Mouse (Mus musculus) testis, postnatal 10 days (tissue): ENCODE data around the gene Wdr83.
A peak's percentile ranks its signal among the peaks of the same experiment; 100 is the strongest.
"Not testable (repeated sequence)": the region's sequence is repeated elsewhere in the genome, so short reads cannot be mapped to it uniquely, and the experiment has no call there.

Source experiments
- DNase-seq: peaks from one replicate; pipeline ENCODE4 v3.0.0; 2021; ENCODE audit warnings: low spot score

The Wdr83 gene

DNA sequence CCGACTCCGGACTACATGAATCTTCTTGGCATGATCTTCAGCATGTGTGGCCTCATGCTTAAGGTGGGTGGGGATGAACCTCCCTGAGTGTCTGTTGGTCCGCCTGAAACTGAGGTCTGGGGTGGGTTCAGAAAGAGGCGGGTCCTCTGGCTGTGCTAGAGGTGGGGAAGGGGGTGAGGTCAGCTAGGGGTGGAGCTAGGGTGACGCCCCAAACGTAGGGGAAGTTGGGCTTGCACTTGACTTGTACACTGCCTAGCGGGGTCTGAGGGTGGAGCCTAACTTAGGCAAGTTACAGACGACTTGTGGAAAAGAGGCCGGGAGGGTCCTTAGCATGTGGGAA lies at the start of gene Wdr83:
Gene Wdr83 (minus strand): TSS at position 91 of the 340 bp plus-strand sequence.
- DNase-seq: no peak

DNA sequence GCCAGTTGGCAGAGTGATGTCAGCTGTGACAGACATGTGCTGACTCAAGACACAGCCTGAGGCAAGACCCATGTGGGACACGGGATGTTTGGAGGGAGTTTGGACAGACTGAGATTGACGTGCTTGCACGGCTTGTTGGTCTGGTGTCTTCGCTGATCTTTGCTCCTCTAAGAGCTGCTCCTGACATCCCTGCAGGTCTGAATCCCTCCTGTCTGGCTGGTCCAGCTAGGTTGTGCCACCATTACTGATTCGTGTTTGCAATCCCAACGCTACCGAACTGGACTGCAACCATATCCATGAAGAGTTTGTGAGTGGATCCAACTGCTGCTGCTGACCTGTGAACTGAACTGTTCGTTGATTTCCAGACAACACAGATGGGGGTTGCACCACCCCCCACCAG lies 42.6 kb upstream of the Wdr83 start:
- no peak for DNase-seq

DNA sequence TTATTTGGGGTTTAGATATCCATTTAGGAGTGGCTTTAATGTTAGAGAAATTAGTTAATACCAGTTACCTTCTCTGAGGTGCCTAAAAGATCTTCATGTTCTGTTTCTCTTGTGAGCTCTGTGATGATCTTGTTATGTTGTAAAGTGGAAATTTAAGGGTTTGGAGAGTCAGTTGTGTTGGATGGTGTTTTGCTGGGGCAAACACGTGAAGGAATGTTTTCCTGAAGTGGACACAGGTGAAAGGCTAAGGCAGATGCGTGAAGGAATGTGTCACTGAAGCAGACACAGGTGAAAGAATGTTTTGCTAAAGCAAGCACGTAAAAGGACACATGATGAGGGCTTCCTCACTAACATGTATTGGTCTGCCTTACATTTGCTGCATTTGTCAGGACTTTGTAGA lies 41.9 kb upstream of the Wdr83 start, which contains the start of gene Zfp791:
Gene Zfp791 (minus strand): TSS at position 101 of the 400 bp plus-strand sequence.
- DNase-seq: no peak

DNA sequence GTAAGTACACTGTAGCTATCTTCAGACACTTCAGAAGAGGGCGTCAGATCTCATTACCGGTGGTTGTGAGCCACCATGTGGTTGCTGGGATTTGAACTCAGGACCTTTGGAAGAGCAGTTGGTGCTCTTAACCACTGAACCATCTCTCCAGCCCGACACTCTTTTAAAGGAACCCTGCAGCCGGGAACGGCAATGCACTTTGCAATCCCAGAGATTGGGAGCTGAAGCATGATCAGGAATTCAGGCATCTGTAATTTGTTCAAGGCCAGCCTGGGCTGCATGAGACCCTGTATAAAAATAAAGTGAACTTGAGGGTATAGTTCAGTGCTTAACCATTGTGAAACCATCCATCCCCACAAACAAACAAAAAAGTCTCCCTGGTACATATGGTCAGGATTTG lies 39.1 kb upstream of the Wdr83 start:
- DNase-seq: not testable (repeated sequence)

DNA sequence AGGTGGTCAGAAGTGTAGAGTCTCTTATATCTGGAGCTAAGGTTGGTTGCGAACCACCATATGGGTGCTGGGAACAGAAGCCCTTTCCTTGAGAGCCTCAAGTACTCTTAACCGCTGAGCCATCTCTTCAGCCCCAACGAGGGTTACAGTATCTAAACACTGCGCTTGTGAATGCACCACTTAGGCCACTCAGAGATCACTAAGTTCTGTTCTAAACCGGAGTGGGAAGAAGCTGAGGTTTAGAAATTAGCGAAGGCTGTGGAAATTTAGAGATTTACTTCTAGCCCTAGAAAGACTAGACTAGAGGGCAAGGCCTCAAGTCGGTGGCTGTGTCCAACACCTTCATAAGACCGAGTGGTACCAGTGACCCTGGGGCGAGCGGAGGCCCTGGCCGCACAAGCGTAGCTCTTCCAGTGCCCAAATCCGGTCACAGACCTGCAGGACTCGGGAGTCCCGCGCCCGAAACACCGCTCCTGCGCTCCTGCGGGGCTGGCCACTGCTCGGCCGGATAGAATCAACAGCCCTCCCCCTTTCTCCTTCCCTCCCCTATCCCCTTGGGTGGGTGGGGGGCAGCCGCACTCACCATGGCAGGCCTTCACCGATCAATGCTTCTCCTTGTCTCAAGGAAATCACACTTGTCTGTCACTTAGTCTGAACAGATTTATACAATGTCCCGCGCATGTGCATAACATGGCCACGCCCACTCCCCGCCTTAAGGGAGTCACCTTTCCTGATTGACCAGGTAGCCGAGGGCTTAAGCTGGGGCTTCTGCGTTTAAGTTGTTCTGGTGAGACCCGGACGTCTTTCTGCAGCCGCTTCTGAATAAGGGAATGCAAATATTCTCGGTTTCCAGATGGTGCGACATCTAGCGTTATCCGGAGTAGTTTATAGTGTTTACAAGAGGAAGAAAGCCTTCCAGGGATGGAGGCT lies 38.2 kb upstream of the Wdr83 start:
- DNase-seq: peak; percentile 89

DNA sequence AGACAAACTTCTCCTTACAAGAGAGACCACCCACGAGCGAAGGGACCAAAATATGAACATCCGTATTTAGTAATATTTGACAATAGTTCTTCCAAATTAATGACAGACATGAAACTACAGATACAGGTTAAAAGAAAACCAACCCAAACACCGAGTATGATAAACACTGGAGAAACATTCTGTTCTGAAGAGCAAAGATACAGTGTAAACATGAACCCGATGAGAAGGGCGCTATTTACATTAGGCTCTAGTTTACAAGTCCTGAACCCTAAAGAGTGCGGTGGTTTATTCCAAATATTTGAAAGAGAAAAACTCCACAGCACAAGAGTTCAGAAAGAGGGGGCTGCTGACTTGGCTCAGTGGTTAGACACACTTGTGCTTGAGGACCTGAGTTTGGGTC lies 35.9 kb upstream of the Wdr83 start:
- DNase-seq: no peak

DNA sequence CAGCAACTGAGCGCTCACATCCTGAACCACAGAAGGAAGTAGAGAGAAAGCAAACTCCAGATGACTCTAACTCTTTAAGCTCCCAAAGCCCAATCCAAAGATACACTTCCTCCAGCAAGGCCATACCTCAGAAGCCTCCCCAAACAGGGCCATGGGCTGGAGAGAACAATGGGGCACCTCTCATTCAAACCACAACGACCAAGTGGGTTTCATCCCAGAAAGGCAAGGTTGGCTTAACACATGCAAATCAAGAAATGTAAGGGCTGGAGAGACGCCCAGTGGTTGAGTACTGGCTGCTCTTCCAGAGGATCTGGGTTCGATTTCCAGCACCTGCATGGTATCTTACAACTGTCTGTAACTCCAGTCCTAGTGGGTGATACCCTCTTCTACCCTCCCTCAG lies 34.4 kb upstream of the Wdr83 start:
- no peak for DNase-seq

GRCm38 (mm10) chr8:85113241-85113640 lies 32.1 kb upstream of the Wdr83 start:
- no peak for DNase-seq

DNA sequence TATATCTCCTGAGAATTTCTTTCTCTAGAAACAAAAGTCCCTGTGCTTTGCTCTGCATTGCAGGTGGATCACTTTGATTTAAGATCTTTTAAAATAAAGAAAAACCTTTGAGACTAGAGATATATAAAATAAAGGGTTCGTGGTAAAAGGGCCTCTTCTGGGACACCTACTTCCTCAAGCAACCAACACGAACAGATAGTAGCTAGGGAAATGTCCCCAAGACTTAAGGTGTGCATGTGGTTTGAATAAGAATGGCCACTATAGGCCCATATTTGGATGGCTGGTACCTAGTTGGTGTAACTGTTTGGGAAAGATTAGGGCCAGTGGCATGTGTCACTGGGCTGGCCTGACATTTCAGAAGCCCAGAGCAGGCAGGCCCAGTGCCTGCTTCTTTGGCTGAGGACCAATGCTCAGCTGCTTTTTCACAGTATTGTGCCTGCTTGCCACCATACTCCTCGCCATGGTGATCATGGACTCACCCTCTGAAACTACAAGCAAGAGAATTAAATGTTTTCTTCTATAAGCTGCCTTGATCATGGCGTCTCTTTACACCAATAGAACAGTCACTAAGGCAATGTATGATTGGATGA lies 19.1 kb upstream of the Wdr83 start:
- no peak for DNase-seq

DNA sequence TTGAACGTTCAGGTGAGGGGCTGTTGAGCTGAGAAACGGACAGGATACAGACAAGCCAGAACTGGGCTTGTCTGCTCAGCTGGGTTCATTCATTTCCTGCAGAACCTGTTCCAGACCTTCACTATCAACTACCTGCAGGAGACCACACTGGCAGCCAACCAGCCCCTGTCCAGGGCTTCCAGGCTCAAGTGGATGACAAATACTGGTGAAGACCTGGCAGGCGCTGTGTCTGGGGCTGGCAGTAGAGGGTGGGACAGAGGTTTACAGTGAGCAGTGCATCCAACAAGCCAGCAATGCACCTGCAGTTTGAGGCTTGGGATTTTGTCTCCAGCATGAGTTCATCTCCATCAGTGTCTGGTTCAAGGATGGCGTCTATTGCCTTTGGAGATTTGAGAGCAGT lies 15.7 kb upstream of the Wdr83 start:
- no peak for DNase-seq

GRCm38 (mm10) chr8:85096196-85096595 lies 15.1 kb upstream of the Wdr83 start:
- no peak for DNase-seq

- no peak for DNase-seq
Observed at GRCm38 (mm10) chr8:85095566-85095965, 14.5 kb upstream of the Wdr83 start.

DNA sequence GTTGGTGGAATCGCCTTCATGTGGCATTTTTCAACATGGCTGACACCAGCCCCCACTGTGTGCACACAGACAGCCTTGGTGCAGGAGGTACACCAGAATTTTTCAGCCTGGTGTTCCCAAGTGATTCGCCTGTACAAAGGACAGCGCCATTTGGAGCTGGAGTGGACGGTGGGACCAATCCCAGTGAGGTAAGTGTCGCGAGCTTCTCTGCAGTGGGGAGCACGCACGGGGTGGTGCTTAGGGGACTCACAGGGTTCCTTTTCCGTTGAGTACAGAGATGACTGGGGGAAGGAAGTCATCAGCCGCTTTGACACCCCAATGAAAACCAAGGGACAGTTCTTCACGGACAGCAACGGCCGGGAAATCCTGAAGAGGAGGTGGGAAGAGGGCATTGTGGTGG lies 13.9 kb upstream of the Wdr83 start:
- no peak for DNase-seq

- DNase-seq: peak; percentile 49
Observed at GRCm38 (mm10) chr8:85091526-85092090, 10.5 kb upstream of the Wdr83 start.

DNA sequence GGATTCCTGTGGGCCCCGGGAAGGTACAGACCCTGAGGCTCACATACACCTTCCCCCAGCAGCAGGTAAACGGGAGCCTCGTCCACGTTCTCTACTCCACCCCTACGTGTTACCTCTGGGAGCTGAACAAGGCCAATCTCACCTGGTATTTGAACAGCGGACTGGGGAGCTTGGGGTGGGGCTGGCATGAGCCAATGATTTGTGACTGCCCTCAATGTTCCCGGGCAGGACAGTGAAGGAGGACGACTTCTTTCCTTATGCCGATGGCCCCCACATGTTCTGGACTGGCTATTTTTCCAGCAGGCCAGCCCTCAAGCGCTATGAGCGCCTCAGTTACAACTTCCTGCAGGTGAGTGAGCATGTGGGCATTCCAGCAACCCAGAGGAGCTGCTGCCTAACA lies 9.8 kb upstream of the Wdr83 start:
- DNase-seq: peak; percentile 33

GRCm38 (mm10) chr8:85088771-85089170 lies 7.7 kb upstream of the Wdr83 start:
- no peak for DNase-seq

DNA sequence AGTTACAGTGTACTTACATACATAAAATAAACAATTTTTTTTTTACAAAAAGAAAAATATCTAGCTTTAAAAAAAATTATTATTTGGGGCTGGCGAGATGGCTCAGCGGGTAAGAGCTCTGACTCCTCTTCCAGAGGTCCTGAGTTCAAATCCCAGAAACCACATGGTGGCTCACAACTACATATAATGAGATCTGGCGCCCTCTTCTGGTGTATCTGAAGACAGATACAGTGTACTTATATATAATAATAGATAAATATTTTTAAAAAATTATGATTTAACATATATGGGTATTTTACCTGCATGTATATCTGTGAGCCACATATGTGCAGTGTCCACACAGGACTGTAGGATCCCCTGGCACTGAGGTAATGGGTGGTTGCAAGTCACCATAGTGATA lies 5.1 kb upstream of the Wdr83 start:
- DNase-seq: no peak

DNA sequence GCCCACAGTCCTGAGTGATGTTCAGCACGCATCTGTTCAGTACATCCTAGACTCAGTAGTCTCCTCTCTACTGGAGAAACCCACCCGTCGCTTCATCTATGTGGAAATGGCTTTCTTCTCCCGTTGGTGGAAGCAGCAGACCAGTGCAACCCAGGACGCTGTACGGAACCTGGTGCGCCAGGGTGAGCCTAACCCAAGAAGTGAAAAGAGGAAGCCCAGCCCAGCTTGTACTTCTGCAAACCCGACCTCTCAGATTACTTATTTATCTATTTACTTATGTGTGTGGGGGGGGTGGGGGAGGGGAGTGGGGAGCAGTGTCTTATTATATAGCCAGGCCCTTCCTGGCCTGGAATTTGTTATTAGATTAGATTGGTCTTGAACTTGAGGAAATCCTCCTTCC lies 3.5 kb upstream of the Wdr83 start:
- DNase-seq: no peak

DNA sequence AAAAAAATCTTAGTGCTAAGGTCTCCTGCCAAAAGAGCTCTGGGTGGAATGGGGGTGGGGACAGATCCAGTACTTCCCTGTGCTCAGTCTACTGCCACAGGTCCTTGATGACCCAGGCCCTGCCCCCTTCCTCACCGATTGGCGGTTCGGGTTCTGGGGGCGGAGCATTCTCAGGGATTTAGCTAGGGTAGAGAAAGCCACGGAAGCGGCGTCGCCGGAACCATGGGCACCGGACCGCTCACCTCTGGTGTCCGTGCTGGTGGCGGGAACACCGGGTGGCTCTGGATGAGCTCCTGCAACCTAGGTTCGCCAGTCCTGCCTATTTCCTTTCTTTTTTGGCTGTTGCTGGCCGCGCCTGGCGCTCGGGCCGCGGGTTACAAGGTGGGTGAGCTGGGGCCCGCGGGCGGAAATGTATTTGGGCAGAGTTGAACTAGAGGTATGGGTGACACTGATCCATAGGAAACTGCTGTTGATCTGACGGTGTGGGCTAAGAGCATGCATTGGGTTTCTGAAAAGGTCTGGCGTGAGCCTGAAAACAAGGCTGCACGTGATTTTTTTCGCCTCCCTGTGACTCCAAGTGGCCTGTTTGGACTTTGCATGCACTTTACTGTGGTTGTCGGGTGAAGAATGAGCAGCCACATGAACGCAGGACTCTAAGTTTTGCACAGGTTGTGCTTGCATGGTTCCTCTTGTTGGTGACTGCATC lies 2.2 kb upstream of the Wdr83 start, which contains the start of gene Man2b1:
Gene Man2b1 (plus strand): TSS at position 163 of the 706 bp plus-strand sequence.
- DNase-seq: peak; percentile 91

GRCm38 (mm10) chr8:85082169-85082568 lies 1.1 kb upstream of the Wdr83 start:
- DNase-seq: not testable (repeated sequence)

- DNase-seq: peak; percentile 77
Observed at GRCm38 (mm10) chr8:85080532-85081215, 432 bp downstream of the Wdr83 start, which contains the start of gene Wdr83os. Gene Wdr83os, plus strand, starts transcription at chr8:85080740.

GRCm38 (mm10) chr8:85080214-85080531 lies 933 bp downstream of the Wdr83 start:
- DNase-seq: no peak
